Mouse (Mus musculus) cerebellum, adult 2 months (tissue): Measurements from ENCODE around the gene Zfpm1. TPM values are rescaled to one million over a fixed set of nuclear protein-coding genes. Genes with fewer than 3 reads are reported as not detected.

Experiments
- DNase-seq, 2 experiments: peaks; one replicate each; pipeline ENCODE4 v3.0.0; 2021
- H3K27ac ChIP-seq: fragments of 200-500 bp; 2 replicates; pipeline ENCODE4 v1.5.1; 2012; ENCODE audit warnings: low read length, control low read depth, inconsistent platforms; ENCODE audit not compliant: insufficient read depth
- H3K27me3 ChIP-seq: fragments of 200-500 bp; 2 replicates; pipeline ENCODE4 v1.6.1; 2012; ENCODE audit warnings: inconsistent platforms, mild to moderate bottlenecking, low read length, moderate library complexity; ENCODE audit not compliant: control insufficient read depth, insufficient read depth
- H3K4me1 ChIP-seq: fragments of 200-500 bp; 2 replicates; pipeline ENCODE4 v1.6.1; 2011; ENCODE audit warnings: low read length; ENCODE audit not compliant: control insufficient read depth, insufficient read depth
- H3K4me3 ChIP-seq: fragments of 200-500 bp; replicated peaks from 2 replicates; pipeline ENCODE3; 2011; ENCODE audit warnings: mild to moderate bottlenecking, low read depth, low read length, control low read depth; ENCODE audit not compliant: insufficient read depth
- CTCF ChIP-seq: fragments of 200-500 bp; IDR thresholded peaks from 2 replicates; pipeline ENCODE4 v1.5.1; 2011; ENCODE audit warnings: low read depth, mild to moderate bottlenecking, control low read depth, low read length, moderate library complexity, borderline replicate concordance; ENCODE audit not compliant: insufficient read depth
- POLR2A ChIP-seq: fragments of 200-500 bp; IDR thresholded peaks from 2 replicates; pipeline ENCODE4 v1.6.1; 2011; ENCODE audit warnings: low read length, control low read depth, borderline replicate concordance; ENCODE audit not compliant: insufficient read depth
- WGBS: fragments of 180-500 bp; shearing (Covaris S2); methylation state at CpG from one replicate; pipeline ENCODE4 v1.1.7; 2018; 5-methylcytosine and 5-hydroxymethylcytosine counted together
- polyA plus RNA-seq: library from polyadenylated mRNA; depleted of rRNA; stranded (reverse); fragments of >200 nt; gene quantifications from 2 replicates; pipeline ENCODE4 v1.2.3, GENCODE M21; 2012

Gene Zfpm1
- polyA plus RNA-seq, 1 experiment: 20.1 TPM

DNA sequence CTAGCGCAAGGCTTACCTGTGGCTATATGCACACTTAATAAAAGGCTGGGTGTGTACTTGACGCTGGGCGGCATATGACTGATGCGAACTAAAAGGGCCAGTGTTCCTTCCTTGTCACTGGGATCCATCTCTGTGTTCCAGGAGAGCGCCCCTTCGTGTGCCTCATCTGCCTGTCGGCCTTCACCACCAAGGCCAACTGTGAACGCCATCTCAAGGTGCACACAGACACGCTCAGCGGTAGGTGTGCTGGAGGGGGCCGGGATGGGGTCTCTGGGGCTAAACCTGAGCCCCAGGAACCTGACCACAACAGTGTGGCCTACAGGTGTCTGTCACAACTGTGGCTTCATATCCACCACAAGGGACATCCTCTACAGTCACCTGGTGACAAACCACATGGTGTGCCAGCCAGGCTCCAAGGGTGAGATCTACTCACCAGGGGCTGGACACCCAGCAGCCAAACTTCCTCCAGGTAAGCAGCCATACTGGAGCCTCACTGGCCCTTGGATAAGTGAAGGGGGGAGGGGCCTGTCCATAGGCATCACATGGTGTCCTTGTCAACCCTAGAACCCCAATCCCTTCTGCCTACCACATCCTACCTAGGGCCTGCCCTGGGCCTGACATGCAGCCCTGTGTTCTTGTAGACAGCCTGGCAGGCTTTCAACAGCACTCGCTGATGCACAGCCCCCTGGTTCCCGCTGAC is 53.0 kb downstream of the Zfpm1 start:
- no peak for DNase-seq
- Histone ChIP-seq H3K27ac (no peak overlapping the region), H3K27me3 (no peaks in the 10 kb centered on the region; the same call in 1 of the 2 replicates), H3K4me1 (peaks cover 3% of the 10 kb centered on the region; the same call in 1 of the 2 replicates), H3K4me3 (no peak overlapping the region)
- no peak for TF ChIP-seq CTCF
- no peak for TF ChIP-seq POLR2A
- 93% methylated on average over 13 of the region's 13 CpGs for WGBS

DNA sequence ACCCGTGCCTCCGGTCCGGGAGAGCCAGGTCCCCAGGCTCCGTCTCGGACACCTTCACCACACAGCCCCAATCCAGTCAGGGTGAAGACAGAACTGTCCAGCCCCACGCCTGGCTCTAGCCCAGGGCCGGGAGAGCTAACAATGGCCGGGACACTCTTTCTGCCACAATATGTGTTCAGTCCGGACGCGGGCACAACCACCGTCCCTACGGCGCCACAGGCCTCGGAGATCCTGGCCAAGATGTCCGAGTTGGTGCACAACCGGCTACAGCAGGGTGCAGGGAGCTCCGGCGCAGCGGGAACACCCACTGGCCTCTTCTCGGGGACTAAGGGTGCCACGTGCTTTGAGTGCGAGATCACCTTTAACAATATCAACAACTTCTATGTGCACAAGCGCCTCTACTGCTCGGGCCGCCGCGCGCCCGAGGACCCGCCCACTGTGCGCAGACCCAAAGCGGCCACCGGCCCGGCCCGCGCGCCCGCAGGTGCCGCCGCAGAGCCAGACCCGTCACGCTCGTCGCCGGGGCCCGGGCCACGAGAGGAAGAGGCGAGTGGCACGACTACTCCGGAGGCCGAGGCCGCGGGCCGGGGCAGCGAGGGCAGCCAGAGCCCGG is 53.8 kb downstream of the Zfpm1 start:
- H3K27me3 ChIP-seq: no peaks in the 10 kb centered on the region; the same call in 1 of the 2 replicates
- no peak for TF ChIP-seq CTCF
- no peak for TF ChIP-seq POLR2A
- H3K27ac ChIP-seq: no peak overlapping the region
- peak; percentile 23 to 42 for DNase-seq
- H3K4me3 ChIP-seq: peak overlapping the region; percentile 24
- 51% methylated on average over 57 of the region's 57 CpGs for WGBS
- H3K4me1 ChIP-seq: no peaks in the 10 kb centered on the region

DNA sequence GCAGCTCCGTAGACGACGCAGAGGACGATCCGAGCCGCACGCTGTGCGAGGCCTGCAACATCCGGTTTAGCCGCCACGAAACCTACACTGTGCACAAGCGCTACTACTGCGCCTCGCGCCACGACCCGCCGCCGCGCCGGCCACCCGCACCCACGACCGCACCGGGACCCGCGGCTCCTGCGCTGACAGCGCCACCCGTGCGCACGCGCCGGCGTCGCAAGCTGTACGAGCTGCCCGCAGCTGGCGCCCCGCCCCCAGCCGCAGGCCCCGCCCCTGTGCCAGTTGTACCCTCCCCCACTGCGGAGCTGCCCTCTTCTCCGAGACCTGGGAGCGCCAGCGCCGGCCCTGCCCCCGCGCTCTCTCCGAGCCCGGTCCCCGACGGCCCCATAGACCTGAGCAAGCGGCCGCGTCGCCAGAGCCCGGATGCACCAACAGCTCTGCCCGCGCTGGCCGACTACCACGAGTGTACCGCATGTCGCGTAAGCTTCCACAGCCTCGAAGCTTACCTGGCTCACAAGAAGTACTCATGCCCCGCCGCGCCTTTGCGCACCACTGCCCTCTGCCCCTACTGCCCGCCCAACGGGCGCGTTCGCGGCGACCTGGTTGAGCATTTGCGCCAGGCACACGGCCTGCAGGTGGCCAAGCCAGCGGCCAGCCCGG is 54.4 kb downstream of the Zfpm1 start:
- 28% methylated on average over 81 of the region's 81 CpGs for WGBS

DNA sequence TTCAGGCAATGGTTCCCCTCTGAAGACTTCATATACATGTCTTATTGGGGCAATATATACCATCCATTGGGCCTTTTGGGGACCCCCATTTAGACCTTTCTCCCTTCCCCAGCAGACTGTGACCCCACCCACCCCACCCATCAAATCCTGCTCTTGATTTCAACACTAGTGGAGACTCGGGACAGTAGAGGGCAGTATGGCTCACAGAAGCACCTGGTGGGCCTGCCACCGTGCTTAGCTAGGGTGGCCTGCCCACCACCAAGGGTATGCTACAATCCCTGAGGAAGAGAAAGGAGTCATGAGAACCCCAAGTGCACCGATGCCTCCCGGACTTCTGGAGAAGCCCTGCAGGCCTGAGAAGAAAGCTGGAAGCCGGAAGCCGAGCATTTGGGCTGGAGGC is 56.9 kb downstream of the Zfpm1 start:
- peak; percentile 9; the same call in 1 of the 2 replicates for TF ChIP-seq CTCF
- no peak for TF ChIP-seq POLR2A
- H3K27me3 ChIP-seq: no peaks in the 10 kb centered on the region; the same call in 1 of the 2 replicates
- H3K27ac ChIP-seq: no peak overlapping the region
- no peaks in the 10 kb centered on the region for H3K4me1 ChIP-seq
- 68% methylated on average over 6 of the region's 6 CpGs for WGBS
- H3K4me3 ChIP-seq: no peak overlapping the region
- DNase-seq: no peak

More for the DNA sequence above, 54.4 kb downstream of the Zfpm1 start:
- peak; percentile 45 to 50 for DNase-seq
- TF ChIP-seq CTCF: no peak
- no peak for TF ChIP-seq POLR2A
- H3K27me3 ChIP-seq: no peaks in the 10 kb centered on the region; the same call in 1 of the 2 replicates
- H3K27ac ChIP-seq: no peak overlapping the region
- H3K4me1 ChIP-seq: no peaks in the 10 kb centered on the region
- H3K4me3 ChIP-seq: peak overlapping the region; percentile 24

GRCm38 (mm10) chr8:122340761-122341160 is 58.8 kb downstream of the Zfpm1 start:
- DNase-seq: no peak
- no peak overlapping the region for H3K4me3 ChIP-seq
- H3K4me1 ChIP-seq: peaks cover 7% of the 10 kb centered on the region
- H3K27me3 ChIP-seq: no peaks in the 10 kb centered on the region; the same call in 1 of the 2 replicates
- no peak overlapping the region for H3K27ac ChIP-seq
- TF ChIP-seq CTCF (no peak), POLR2A (no peak)
- WGBS: 91% methylated on average over 3 of the region's 3 CpGs

GRCm38 (mm10) chr8:122341790-122342189 is 59.8 kb downstream of the Zfpm1 start:
- TF ChIP-seq CTCF: no peak
- no peak for TF ChIP-seq POLR2A
- DNase-seq: no peak
- H3K27me3 ChIP-seq: no peaks in the 10 kb centered on the region; the same call in 1 of the 2 replicates
- no peak overlapping the region for H3K4me3 ChIP-seq
- peaks cover 7% of the 10 kb centered on the region for H3K4me1 ChIP-seq
- 79% methylated on average over 6 of the region's 6 CpGs for WGBS
- no peak overlapping the region for H3K27ac ChIP-seq

DNA sequence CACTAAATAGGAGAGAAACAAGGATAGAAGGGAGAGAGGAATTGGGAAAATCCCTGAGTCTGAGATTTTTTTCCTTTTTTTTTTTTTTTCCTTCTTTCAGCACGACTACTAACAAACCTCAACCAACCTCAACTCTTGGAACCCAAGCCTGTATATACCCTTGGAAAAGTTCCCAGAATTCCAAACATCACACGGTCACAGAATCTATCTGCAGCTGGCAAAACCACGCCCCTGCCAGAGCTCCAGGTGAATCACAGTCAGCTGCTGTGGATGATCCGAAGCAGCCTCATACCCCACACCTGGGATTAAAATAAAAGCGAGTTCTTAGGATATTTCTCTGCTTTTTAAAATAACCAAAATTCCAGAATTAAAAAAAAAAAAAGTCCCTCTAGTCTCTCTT is 60.4 kb downstream of the Zfpm1 start:
- Histone ChIP-seq H3K27ac (no peak overlapping the region), H3K4me3 (no peak overlapping the region), H3K4me1 (peaks cover 7% of the 10 kb centered on the region), H3K27me3 (no peaks in the 10 kb centered on the region)
- DNase-seq: no peak
- TF ChIP-seq POLR2A (no peak), CTCF (no peak)
- WGBS: 60% methylated on average over 5 of the region's 5 CpGs

DNA sequence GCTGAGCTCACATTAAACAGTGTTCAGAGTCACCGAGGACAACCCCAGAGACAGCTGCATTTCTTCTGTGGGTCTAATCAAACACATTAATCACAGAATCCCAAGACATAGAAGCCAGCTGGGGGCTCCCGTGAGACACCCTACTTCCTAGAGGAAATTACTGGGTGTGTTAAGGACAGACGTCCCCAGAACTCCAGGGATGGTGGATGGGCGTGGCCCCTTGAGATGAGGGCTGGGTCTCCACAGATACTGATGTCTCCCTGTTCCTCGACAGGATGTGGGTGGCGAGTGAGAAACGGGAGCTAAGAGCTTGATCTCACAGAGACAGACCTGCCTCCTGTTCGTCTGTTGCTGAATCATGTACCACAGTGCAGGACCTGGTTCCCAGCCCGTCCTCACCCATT is 60.9 kb downstream of the Zfpm1 start:
- H3K27me3 ChIP-seq: no peaks in the 10 kb centered on the region
- WGBS: 11% methylated on average over 9 of the region's 9 CpGs
- peaks cover 10% of the 10 kb centered on the region for H3K4me1 ChIP-seq
- H3K27ac ChIP-seq: no peak overlapping the region
- no peak for TF ChIP-seq POLR2A
- TF ChIP-seq CTCF: no peak
- DNase-seq: no peak
- peak overlapping the region; percentile 60 for H3K4me3 ChIP-seq
